Mouse (Mus musculus) ES-Bruce4 (cell line): ENCODE measurements at regions not wholly inside any gene's neighbourhood (a gene's known extent, or its start where the extent isn't known, plus 50 kb on each side); places are given as distances from the start of the nearest gene placed in this dataset.

ENCODE experiments used
- CTCF ChIP-seq: IDR thresholded peaks from one replicate; pipeline ENCODE4 v1.8.1; 2011; ENCODE audit warnings: low read depth, low read length
- EP300 ChIP-seq: IDR thresholded peaks from 2 replicates; pipeline ENCODE4 v1.6.1; 2011; ENCODE audit warnings: low read depth, low read length; ENCODE audit not compliant: insufficient read depth

DNA sequence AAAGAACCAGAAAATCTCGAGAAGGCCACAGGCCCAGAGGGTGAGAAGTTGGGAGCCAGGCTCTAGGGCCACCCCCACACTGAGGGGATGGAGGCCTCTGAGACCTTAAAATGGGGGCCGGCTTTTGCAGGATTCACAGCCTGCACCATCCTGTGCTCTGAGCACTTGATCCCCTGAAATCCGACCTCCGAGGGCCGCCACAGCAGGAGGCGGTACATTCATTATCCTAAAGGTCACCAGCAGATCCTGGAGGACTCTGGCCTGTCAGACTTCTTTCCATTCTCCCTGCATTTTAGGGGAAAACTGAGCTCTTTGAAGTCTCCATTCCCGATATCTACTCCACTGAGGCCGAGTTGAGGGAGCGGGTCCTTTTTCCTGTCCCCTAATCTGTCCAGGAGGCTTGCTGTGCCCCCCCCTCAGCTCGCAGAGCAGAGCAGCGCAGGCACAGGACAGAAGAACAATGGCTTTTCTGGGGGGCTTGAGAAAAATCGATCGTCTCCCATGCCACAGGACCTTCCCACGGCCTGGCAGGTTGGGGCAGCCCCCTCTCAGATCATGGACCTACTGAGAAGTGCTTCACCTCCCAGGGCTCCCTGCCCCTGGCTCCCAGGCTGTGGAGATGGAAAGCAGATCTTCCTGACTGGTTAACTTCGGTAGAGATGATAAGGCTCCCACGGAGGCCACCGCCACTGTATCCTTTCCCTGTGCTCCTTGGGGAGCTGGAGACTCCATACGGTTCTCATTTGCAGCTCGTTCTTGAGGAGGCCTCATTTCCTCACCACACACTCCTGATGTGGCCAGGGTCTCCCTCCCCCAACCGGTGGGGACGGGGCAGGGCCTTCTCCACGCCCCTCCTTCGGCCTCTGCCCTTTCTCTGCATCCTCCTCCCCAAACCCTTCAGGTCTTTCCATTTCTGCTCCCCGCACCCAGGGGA is 126.1 kb upstream of the Bcor start:
- no peak for TF ChIP-seq CTCF
- no peak for TF ChIP-seq EP300
